Mouse (Mus musculus): ENCODE measurements at regions not wholly inside any gene's neighbourhood (a gene's known extent, or its start where the extent isn't known, plus 50 kb on each side); places are given as distances from the start of the nearest gene placed in this dataset.

- WGBS, result 73% methylated on average over 5 of the region's 5 CpGs
- no peaks in the 10 kb centered on the region for H3K36me3 ChIP-seq (ENCODE audit: control insufficient read depth, insufficient read depth, low read length)
- no peak overlapping the region for H3K27ac ChIP-seq (ENCODE audit: low read depth, low read length)
- H3K4me2 ChIP-seq (ENCODE audit: low read depth, low read length), result no peak overlapping the region
- no peaks in the 10 kb centered on the region; the same call in 1 of the 2 replicates for H3K27me3 ChIP-seq (ENCODE audit: control insufficient read depth, insufficient read depth, low read length)
- H3K9ac ChIP-seq (replicated peaks; ENCODE audit: low read depth, low read length), result no peak overlapping the region
- H3K4me1 ChIP-seq (ENCODE audit: control insufficient read depth, insufficient read depth, low read length), result no peaks in the 10 kb centered on the region
- no peak for ATAC-seq (ENCODE audit: low read depth)
- no peak overlapping the region for H3K4me3 ChIP-seq (ENCODE audit: low read depth, low read length)
- H3K9me3 ChIP-seq (ENCODE audit: control insufficient read depth, low read length), result no peaks in the 10 kb centered on the region
These were observed 170.8 kb upstream of the A530016L24Rik start for GRCm38 (mm10) chr12:112318461-112318860.

- Histone ChIP-seq H3K9ac (replicated peaks; ENCODE audit: low read depth, low read length) (no peak overlapping the region), H3K4me1 (ENCODE audit: control insufficient read depth, insufficient read depth, low read length) (no peaks in the 10 kb centered on the region), H3K4me2 (ENCODE audit: low read depth, low read length) (no peak overlapping the region), H3K27ac (ENCODE audit: low read depth, low read length) (no peak overlapping the region), H3K4me3 (ENCODE audit: low read depth, low read length) (no peak overlapping the region), H3K27me3 (ENCODE audit: control insufficient read depth, insufficient read depth, low read length) (no peaks in the 10 kb centered on the region; the same call in 1 of the 2 replicates), H3K9me3 (ENCODE audit: control insufficient read depth, low read length) (no peaks in the 10 kb centered on the region), H3K36me3 (ENCODE audit: control insufficient read depth, insufficient read depth, low read length) (no peaks in the 10 kb centered on the region)
- 76% methylated on average over 2 of the region's 2 CpGs for WGBS
- ATAC-seq (ENCODE audit: low read depth), result no peak
These were observed 167.1 kb upstream of the A530016L24Rik start for GRCm38 (mm10) chr12:112322196-112322595.

GRCm38 (mm10) chr12:112327411-112327810 is 161.8 kb upstream of the A530016L24Rik start:
- H3K4me3 ChIP-seq (ENCODE audit: low read depth, low read length), result no peak overlapping the region
- no peaks in the 10 kb centered on the region for H3K27me3 ChIP-seq (ENCODE audit: control insufficient read depth, insufficient read depth, low read length)
- peaks cover 17% of the 10 kb centered on the region for H3K4me1 ChIP-seq (ENCODE audit: control insufficient read depth, insufficient read depth, low read length)
- H3K9ac ChIP-seq (replicated peaks; ENCODE audit: low read depth, low read length), result no peak overlapping the region
- H3K36me3 ChIP-seq (ENCODE audit: control insufficient read depth, insufficient read depth, low read length), result no peaks in the 10 kb centered on the region
- H3K9me3 ChIP-seq (ENCODE audit: control insufficient read depth, low read length), result no peaks in the 10 kb centered on the region
- 69% methylated on average over 8 of the region's 8 CpGs for WGBS
- ATAC-seq (ENCODE audit: low read depth), result no peak
- no peak overlapping the region for H3K4me2 ChIP-seq (ENCODE audit: low read depth, low read length)
- H3K27ac ChIP-seq (ENCODE audit: low read depth, low read length), result no peak overlapping the region

- H3K27me3 ChIP-seq (ENCODE audit: control insufficient read depth, insufficient read depth, low read length), result no peaks in the 10 kb centered on the region
- no peaks in the 10 kb centered on the region for H3K36me3 ChIP-seq (ENCODE audit: control insufficient read depth, insufficient read depth, low read length)
- H3K4me1 ChIP-seq (ENCODE audit: control insufficient read depth, insufficient read depth, low read length), result peaks cover 25% of the 10 kb centered on the region
- 34% methylated on average over 8 of the region's 8 CpGs for WGBS
- peak overlapping the region; percentile 77; the same call in 1 of the 2 replicates for H3K27ac ChIP-seq (ENCODE audit: low read depth, low read length)
- H3K4me2 ChIP-seq (ENCODE audit: low read depth, low read length), result no peak overlapping the region
- no peak overlapping the region for H3K9ac ChIP-seq (replicated peaks; ENCODE audit: low read depth, low read length)
- H3K4me3 ChIP-seq (ENCODE audit: low read depth, low read length), result no peak overlapping the region
- ATAC-seq (ENCODE audit: low read depth), result no peak
- H3K9me3 ChIP-seq (ENCODE audit: control insufficient read depth, low read length), result no peaks in the 10 kb centered on the region
These were observed 160.3 kb upstream of the A530016L24Rik start for GRCm38 (mm10) chr12:112328809-112329575.

- Histone ChIP-seq H3K4me3 (ENCODE audit: low read depth, low read length) (no peak overlapping the region), H3K4me1 (ENCODE audit: control insufficient read depth, insufficient read depth, low read length) (peaks cover 31% of the 10 kb centered on the region), H3K9me3 (ENCODE audit: control insufficient read depth, low read length) (no peaks in the 10 kb centered on the region), H3K27ac (ENCODE audit: low read depth, low read length) (peak overlapping the region; percentile 77), H3K27me3 (ENCODE audit: control insufficient read depth, insufficient read depth, low read length) (no peaks in the 10 kb centered on the region), H3K9ac (replicated peaks; ENCODE audit: low read depth, low read length) (0 out of 2 replicates have a peak overlapping the region, but pooled peaks have one; percentile 22), H3K4me2 (ENCODE audit: low read depth, low read length) (peak overlapping the region; percentile 9; the same call in 1 of the 2 replicates), H3K36me3 (ENCODE audit: control insufficient read depth, insufficient read depth, low read length) (no peaks in the 10 kb centered on the region)
- peak; percentile 26; the same call in 1 of the 2 replicates for ATAC-seq (ENCODE audit: low read depth)
- WGBS, result 8% methylated on average over 18 of the region's 18 CpGs
These were observed 159.4 kb upstream of the A530016L24Rik start for GRCm38 (mm10) chr12:112329701-112330301.

GRCm38 (mm10) chr12:112330557-112330956 is 158.7 kb upstream of the A530016L24Rik start:
- Histone ChIP-seq H3K4me1 (ENCODE audit: control insufficient read depth, insufficient read depth, low read length) (peaks cover 38% of the 10 kb centered on the region), H3K9me3 (ENCODE audit: control insufficient read depth, low read length) (no peaks in the 10 kb centered on the region), H3K27me3 (ENCODE audit: control insufficient read depth, insufficient read depth, low read length) (no peaks in the 10 kb centered on the region), H3K36me3 (ENCODE audit: control insufficient read depth, insufficient read depth, low read length) (no peaks in the 10 kb centered on the region), H3K4me2 (ENCODE audit: low read depth, low read length) (no peak overlapping the region), H3K4me3 (ENCODE audit: low read depth, low read length) (no peak overlapping the region), H3K27ac (ENCODE audit: low read depth, low read length) (no peak overlapping the region; the same call in 1 of the 2 replicates), H3K9ac (replicated peaks; ENCODE audit: low read depth, low read length) (no peak overlapping the region)
- ATAC-seq (ENCODE audit: low read depth), result no peak
- WGBS, result 67% methylated on average over 5 of the region's 5 CpGs

GRCm38 (mm10) chr12:112331061-112331460 is 158.2 kb upstream of the A530016L24Rik start:
- Histone ChIP-seq H3K4me3 (ENCODE audit: low read depth, low read length) (no peak overlapping the region), H3K4me2 (ENCODE audit: low read depth, low read length) (no peak overlapping the region), H3K9ac (replicated peaks; ENCODE audit: low read depth, low read length) (no peak overlapping the region), H3K36me3 (ENCODE audit: control insufficient read depth, insufficient read depth, low read length) (no peaks in the 10 kb centered on the region), H3K27ac (ENCODE audit: low read depth, low read length) (no peak overlapping the region), H3K9me3 (ENCODE audit: control insufficient read depth, low read length) (no peaks in the 10 kb centered on the region), H3K4me1 (ENCODE audit: control insufficient read depth, insufficient read depth, low read length) (peaks cover 42% of the 10 kb centered on the region), H3K27me3 (ENCODE audit: control insufficient read depth, insufficient read depth, low read length) (no peaks in the 10 kb centered on the region)
- 62% methylated on average over 16 of the region's 16 CpGs for WGBS
- ATAC-seq (ENCODE audit: low read depth), result no peak

GRCm38 (mm10) chr12:112333125-112334079 is 155.8 kb upstream of the A530016L24Rik start:
- H3K4me2 ChIP-seq (ENCODE audit: low read depth, low read length), result no peak overlapping the region
- H3K4me1 ChIP-seq (ENCODE audit: control insufficient read depth, insufficient read depth, low read length), result peaks cover 56% of the 10 kb centered on the region
- no peak overlapping the region for H3K9ac ChIP-seq (replicated peaks; ENCODE audit: low read depth, low read length)
- ATAC-seq (ENCODE audit: low read depth), result peak; percentile 3; the same call in 1 of the 2 replicates
- H3K4me3 ChIP-seq (ENCODE audit: low read depth, low read length), result no peak overlapping the region
- WGBS, result 16% methylated on average over 19 of the region's 19 CpGs
- H3K9me3 ChIP-seq (ENCODE audit: control insufficient read depth, low read length), result no peaks in the 10 kb centered on the region
- H3K27ac ChIP-seq (ENCODE audit: low read depth, low read length), result peak overlapping the region; percentile 52
- H3K27me3 ChIP-seq (ENCODE audit: control insufficient read depth, insufficient read depth, low read length), result no peaks in the 10 kb centered on the region
- no peaks in the 10 kb centered on the region for H3K36me3 ChIP-seq (ENCODE audit: control insufficient read depth, insufficient read depth, low read length)

All from neural tube, embryonic 14.5 days (tissue).